Mouse (Mus musculus): Measurements from ENCODE around the gene Rp9.

GRCm38 (mm10) chr9:22394725-22395124 lies 74.8 kb downstream of the Rp9 start:
- TF ChIP-seq POLR2A (IDR thresholded peaks at IDR 0.05; ENCODE audit: extremely low read depth, insufficient read depth, low read length) (no peak), CTCF (IDR thresholded peaks at IDR 0.05; ENCODE audit: extremely low read depth, insufficient read depth, low read length) (no peak)
